Mouse (Mus musculus): Measurements from ENCODE around the gene Carmil2.

GRCm38 (mm10) chr8:105704955-105705354, 18.9 kb downstream of the Carmil2 start:
- TF ChIP-seq CTCF (IDR thresholded peaks at IDR 0.05; ENCODE audit: low read depth) (no peak), EP300 (optimal IDR thresholded peaks at IDR 0.05) (no peak)
